Mouse (Mus musculus): ENCODE results near the gene Cnot4. TPM values are rescaled to one million over a fixed set of nuclear protein-coding genes. Genes with fewer than 3 reads are reported as not detected.
"Not testable (repeated sequence)": the region's sequence is repeated elsewhere in the genome, so short reads cannot be mapped to it uniquely, and the experiment has no call there.

Gene Cnot4
- 31.2 and 34.9 TPM in 2 replicates for polyA plus RNA-seq (2016; fragmentation: Nextera tagmentation; extraction: Ambion mirVana)

DNA sequence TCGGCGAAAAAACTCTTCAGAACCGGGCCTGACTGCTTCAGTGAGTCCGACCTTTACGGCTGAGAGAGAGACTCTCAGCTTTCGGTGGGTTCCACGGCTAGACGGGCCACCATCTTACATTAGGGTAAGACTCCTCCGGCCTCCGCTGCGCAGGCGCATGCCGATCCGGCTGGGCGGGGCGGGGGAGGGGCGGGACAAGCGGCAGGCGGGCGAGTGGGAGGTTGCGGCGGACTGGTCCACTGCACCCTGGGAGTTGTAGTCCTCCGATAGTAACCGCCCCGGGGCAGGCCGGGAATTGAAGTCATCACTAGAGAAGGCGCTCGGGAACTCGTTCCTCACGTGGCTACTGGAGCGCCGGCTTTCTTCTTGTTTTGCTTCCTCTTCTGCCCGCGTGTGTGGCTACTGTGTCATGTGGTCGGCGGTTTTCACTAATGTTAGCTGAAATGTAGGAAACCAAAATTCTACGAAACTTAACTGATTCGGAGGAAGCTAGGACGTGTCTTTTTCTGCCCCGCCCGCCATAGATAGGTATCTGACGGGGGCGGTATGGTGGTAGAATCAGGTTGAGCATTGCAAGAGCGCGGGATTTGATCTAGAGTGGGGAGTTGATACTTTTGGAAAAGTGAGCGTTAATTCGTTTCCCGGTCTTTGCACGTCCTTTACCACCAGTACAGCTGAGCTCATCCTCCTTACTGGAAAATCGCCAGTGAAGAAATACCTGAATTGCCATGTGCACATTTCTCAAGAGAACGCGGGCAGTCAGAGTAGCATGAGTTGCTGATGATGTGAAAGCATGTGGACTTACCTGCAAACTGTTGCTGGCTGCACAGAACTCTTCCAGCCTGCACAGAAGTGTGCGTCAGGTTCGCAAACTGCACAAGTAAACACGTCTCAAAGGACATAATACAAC is at the start of gene Cnot4:
Gene Cnot4 (minus strand): TSS at position 146 of the 910 bp plus-strand sequence.
- peak within 1 kb of the TSS; percentile 89 for H3K27ac ChIP-seq
- peaks cover 15% of the 10 kb centered on the region for H3K4me1 ChIP-seq
- ATAC-seq (ENCODE audit: low FRiP score): peak; percentile 99
- H3K9me3 ChIP-seq: no peaks in the 10 kb centered on the region
- H3K4me2 ChIP-seq: peak within 1 kb of the TSS; percentile 85
- H3K27me3 ChIP-seq: no peaks in the 10 kb centered on the region
- H3K36me3 ChIP-seq (replicated peaks): no peaks in the 10 kb centered on the region
- under 1% methylated on average over 53 of the region's 55 CpGs for WGBS
- peak within 1 kb of the TSS; percentile 82 for H3K9ac ChIP-seq
- H3K4me3 ChIP-seq (replicated peaks): peak within 1 kb of the TSS; percentile 70

DNA sequence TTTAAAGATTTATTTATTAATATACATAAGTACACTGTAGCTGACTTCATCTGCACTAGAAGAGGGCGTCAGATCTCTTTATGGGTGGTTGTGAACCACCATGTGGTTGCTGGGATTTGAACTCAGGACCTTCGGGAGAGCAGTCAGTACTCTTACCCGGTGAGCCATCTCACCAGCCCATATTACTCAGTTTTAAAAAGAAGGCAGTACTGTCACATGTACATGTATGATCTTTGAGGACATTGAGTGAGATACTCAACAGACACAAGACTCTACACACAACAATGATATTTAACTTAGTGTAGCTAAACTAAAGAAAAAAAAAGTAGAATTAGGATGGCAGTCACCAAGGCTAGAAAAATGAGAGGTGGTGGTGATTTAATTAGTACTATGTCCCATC is 45.8 kb upstream of the Cnot4 start:
- not testable (repeated sequence) for H3K36me3 ChIP-seq (replicated peaks); ATAC-seq (ENCODE audit: low FRiP score); H3K27ac ChIP-seq; H3K27me3 ChIP-seq; H3K4me1 ChIP-seq; H3K4me2 ChIP-seq; H3K9me3 ChIP-seq; H3K9ac ChIP-seq; H3K4me3 ChIP-seq (replicated peaks)
- 91% methylated on average over 3 of the region's 3 CpGs for WGBS

DNA sequence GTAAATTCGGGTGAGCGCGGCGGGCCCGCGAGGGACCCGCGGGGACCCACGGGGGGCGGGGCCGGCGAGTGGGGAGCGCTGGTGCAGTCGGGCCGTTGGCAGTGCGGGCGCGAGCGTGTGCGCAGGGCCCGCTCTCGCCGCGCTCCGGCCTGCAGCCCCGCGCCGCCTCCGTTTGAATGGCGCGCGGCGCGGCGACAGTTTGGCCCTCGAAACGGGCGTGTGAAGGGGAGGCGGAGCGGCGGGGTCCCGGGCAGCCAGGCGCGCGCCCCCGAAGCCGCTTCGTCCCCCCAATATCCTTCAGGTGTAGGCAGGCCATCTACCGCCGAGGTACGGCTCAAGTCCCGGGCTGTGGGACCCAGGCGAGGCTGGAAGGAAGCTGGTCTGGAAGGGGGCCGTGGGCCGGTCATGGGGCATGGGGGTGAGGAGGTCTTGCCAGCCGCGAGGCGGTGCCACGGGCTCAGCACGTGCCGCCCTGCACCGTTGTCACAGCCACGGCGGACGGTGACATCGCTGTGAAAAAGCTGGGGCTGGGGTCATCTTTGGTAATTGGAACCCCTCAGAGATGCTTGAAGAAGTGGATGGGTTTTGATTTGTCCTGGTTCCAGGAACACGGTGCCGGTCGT is 44.2 kb upstream of the Cnot4 start:
- Histone ChIP-seq H3K36me3 (replicated peaks) (no peaks in the 10 kb centered on the region), H3K9ac (peak overlapping the region; percentile 92), H3K4me3 (replicated peaks) (peak overlapping the region; percentile 81), H3K9me3 (no peaks in the 10 kb centered on the region), H3K4me2 (peak overlapping the region; percentile 79), H3K27ac (peak overlapping the region; percentile 97), H3K4me1 (peaks cover 6% of the 10 kb centered on the region), H3K27me3 (no peaks in the 10 kb centered on the region)
- under 1% methylated on average over 69 of the region's 69 CpGs for WGBS
- peak; percentile 75 for ATAC-seq (ENCODE audit: low FRiP score)

DNA sequence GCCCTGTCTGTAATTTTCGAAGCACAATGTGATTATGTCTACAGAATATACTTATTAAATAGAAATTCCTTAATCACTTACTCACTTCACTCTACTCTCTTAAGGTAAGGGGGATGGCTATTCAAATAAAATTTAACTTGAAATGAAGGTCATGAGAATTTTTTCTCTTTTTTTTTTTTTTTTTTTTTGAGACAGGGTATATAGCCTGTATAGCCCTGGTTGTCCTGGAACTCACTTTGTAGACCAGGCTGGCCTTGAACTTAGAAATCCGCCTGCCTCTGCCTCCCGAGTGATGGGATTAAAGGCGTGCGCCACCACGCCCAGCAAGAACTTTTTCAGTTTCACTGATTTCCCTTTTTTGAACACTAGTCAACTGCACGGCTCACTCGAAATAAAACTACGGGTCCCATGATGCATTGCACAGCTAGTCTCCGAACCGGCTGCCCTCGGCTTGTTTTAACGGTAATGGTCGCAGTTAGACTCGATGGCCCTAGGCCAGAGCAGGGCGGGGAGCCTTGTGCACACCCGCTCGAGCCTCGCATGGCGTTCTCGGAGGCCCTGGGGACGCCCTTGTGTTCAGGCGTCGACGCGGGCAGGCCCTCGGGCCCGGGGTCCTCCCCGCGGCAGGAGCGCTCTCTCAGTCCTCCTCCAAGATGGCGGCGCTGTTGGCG is 43.6 kb upstream of the Cnot4 start, which contains the start of gene Nup205:
Gene Nup205 (plus strand): TSS at position 443 of the 671 bp plus-strand sequence.
- H3K4me3 ChIP-seq (replicated peaks): peak within 1 kb of the TSS; percentile 81
- H3K4me2 ChIP-seq: peak within 1 kb of the TSS; percentile 79
- H3K4me1 ChIP-seq: peaks cover 6% of the 10 kb centered on the region
- 3% methylated on average over 34 of the region's 34 CpGs for WGBS
- H3K36me3 ChIP-seq (replicated peaks): no peaks in the 10 kb centered on the region
- peak within 1 kb of the TSS; percentile 92 for H3K9ac ChIP-seq
- ATAC-seq (ENCODE audit: low FRiP score): peak; percentile 92
- H3K27ac ChIP-seq: peak within 1 kb of the TSS; percentile 97
- no peaks in the 10 kb centered on the region for H3K9me3 ChIP-seq
- no peaks in the 10 kb centered on the region for H3K27me3 ChIP-seq

DNA sequence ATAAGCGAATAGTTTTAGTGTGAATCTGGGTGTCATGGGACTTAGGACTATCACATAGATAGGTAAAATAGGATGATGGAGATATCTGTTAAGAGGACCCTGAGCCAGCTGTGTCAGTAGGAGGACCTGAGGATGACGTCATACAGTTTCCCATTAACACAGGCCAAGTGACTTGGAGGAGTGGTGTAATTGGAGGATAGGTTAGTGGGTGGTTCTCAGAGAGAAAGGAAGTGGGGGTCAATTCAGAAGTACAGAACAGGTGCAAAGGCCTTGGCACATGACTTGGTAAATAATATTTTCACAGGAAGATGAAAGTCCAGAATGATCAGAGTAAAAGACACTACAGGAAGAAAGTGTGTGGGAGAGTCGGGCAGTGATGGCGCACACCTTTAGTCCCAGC is 39.7 kb upstream of the Cnot4 start:
- Histone ChIP-seq H3K4me2 (no peak overlapping the region), H3K27ac (no peak overlapping the region), H3K4me1 (no peaks in the 10 kb centered on the region), H3K4me3 (replicated peaks) (no peak overlapping the region), H3K9me3 (no peaks in the 10 kb centered on the region), H3K27me3 (no peaks in the 10 kb centered on the region), H3K9ac (no peak overlapping the region), H3K36me3 (replicated peaks) (no peaks in the 10 kb centered on the region)
- 85% methylated on average over 4 of the region's 4 CpGs for WGBS
- ATAC-seq (ENCODE audit: low FRiP score): no peak

DNA sequence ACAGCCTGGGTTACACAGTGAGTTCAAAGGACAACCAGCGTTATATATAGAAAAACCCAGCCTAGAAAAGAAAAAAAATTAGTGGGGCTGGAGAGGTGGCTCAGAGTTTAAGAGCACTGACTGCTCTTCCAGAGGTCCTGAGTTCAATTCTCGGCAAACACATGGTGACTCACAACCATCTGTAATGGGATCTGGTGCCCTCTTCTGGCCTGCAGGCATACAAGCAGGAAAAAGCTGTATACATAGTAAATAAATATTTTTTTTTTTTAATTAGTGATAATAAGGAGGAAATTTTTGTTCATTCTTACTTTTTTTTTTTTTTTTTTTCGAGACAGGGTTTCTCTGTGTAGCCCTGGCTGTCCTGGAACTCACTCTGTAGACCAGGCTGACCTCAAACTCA is 38.5 kb upstream of the Cnot4 start:
- ATAC-seq (ENCODE audit: low FRiP score); H3K36me3 ChIP-seq (replicated peaks); H3K27ac ChIP-seq; H3K9me3 ChIP-seq; H3K4me1 ChIP-seq; H3K4me3 ChIP-seq (replicated peaks); H3K9ac ChIP-seq; H3K4me2 ChIP-seq; H3K27me3 ChIP-seq: not testable (repeated sequence)
- 55% methylated on average over 3 of the region's 3 CpGs for WGBS

DNA sequence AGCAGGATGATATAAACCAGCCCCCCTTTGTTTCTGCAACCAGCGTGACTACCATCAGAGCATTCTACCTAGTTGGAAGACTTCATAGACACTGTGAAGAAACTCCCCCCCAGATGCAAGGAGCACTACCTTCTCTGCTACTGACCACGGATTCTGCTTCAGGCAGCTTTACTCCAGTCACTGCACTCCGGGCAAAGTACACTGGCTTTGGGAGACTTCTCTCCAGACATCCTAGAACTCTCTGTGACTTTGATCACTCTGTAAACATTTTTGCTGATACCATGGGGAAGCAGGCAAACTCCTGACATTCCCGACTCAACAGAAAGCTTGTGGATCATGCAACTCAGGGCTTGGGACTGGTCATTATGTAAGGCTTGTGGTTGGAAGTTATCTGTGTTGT is 35.7 kb upstream of the Cnot4 start:
- H3K4me3 ChIP-seq (replicated peaks): no peak overlapping the region
- no peak for ATAC-seq (ENCODE audit: low FRiP score)
- WGBS: 86% methylated on average over 4 of the region's 4 CpGs
- no peak overlapping the region for H3K27ac ChIP-seq
- no peaks in the 10 kb centered on the region for H3K27me3 ChIP-seq
- no peak overlapping the region for H3K4me2 ChIP-seq
- no peaks in the 10 kb centered on the region for H3K9me3 ChIP-seq
- no peaks in the 10 kb centered on the region for H3K4me1 ChIP-seq
- no peak overlapping the region for H3K9ac ChIP-seq
- no peaks in the 10 kb centered on the region for H3K36me3 ChIP-seq (replicated peaks)

DNA sequence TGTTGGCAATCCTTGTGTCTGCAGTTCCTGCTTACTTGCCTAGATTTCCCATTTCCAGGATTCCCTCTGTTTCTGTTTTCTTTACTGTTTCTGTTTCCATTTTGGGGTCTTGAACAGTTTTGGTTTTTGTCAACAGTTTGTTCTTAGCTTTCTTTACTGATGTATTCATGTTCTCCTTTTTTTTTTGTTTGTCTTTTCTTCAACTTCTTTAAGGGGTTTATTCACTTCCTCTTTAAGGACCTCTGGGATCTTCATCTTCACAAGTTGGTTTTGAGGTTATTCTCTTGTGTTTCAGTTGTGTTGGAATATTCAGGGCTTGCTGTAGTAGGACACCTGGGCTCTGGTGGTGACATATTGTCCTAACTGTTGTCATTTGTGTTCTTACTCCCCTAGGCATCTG is 21.0 kb upstream of the Cnot4 start:
- Histone ChIP-seq H3K4me3 (replicated peaks) (no peak overlapping the region), H3K4me2 (no peak overlapping the region), H3K9ac (no peak overlapping the region), H3K36me3 (replicated peaks) (no peaks in the 10 kb centered on the region), H3K9me3 (no peaks in the 10 kb centered on the region), H3K27ac (no peak overlapping the region), H3K27me3 (no peaks in the 10 kb centered on the region), H3K4me1 (no peaks in the 10 kb centered on the region)
- ATAC-seq (ENCODE audit: low FRiP score): no peak

DNA sequence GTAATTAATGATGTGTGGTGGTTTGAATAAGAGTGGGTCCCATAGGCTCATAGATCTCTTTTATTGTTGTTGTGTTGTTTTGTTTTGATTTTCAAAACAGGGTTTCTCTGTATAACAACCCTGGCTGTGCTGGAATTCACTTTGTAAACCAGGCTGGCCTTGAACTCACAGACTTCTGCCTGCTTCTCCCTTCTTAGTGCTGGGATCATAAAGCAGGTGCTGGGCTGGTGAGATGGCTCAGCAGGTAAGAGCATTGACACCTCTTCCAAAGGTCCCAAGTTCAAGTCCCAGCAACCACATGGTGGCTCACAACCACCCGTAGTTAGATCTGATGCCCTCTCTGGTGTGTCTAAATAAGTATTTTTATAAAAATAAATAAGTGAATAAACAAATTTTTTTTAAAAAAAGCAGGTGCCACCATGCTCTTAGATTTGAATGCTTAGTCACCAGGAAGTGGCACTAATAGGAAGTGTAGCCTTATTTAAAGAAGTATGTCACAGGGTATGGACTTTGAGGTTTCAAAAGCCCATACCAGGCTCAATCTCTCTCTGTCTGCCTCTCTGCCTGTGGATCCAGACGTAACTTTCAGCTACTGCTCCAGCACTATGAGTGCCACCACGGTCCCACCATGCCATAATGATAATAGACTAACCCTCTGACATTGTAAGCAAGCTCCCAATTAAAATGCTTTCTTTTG is 14.3 kb upstream of the Cnot4 start:
- Histone ChIP-seq H3K36me3 (replicated peaks) (no peaks in the 10 kb centered on the region), H3K27ac (no peak overlapping the region)
- 76% methylated on average over 3 of the region's 3 CpGs for WGBS

DNA sequence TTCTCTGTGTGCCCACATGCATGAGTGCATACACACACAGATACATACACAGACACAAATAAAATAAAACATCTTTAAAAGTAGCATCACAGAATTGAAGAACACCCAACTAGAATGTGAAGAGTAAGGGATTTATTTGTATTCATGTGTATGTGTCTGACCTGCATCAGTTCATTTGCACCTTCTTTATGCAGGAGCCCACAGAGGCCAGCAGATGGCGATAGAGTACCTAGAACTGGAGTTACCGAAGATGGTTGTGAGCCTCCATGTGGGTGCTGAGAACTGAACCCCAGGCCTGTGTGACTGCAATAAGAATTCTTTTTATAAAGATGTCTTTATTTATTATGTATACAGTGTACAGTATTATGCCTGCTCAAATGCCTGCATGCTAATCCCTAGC is 12.0 kb upstream of the Cnot4 start:
- H3K4me3 ChIP-seq (replicated peaks): no peak overlapping the region
- ATAC-seq (ENCODE audit: low FRiP score): no peak
- no peak overlapping the region for H3K27ac ChIP-seq
- no peaks in the 10 kb centered on the region for H3K36me3 ChIP-seq (replicated peaks)
- no peaks in the 10 kb centered on the region for H3K4me1 ChIP-seq
- WGBS: 87% methylated on average over 2 of the region's 2 CpGs
- no peaks in the 10 kb centered on the region for H3K27me3 ChIP-seq
- peaks cover 6% of the 10 kb centered on the region; the same call in 1 of the 2 replicates for H3K9me3 ChIP-seq
- H3K4me2 ChIP-seq: no peak overlapping the region
- no peak overlapping the region for H3K9ac ChIP-seq

More for the DNA sequence above, 14.3 kb upstream of the Cnot4 start:
- H3K4me1 ChIP-seq: no peaks in the 10 kb centered on the region
- H3K9ac ChIP-seq: no peak overlapping the region
- no peaks in the 10 kb centered on the region for H3K27me3 ChIP-seq
- no peak overlapping the region for H3K4me2 ChIP-seq
- H3K4me3 ChIP-seq (replicated peaks): no peak overlapping the region
- peaks cover 6% of the 10 kb centered on the region; the same call in 1 of the 2 replicates for H3K9me3 ChIP-seq
- no peak for ATAC-seq (ENCODE audit: low FRiP score)

DNA sequence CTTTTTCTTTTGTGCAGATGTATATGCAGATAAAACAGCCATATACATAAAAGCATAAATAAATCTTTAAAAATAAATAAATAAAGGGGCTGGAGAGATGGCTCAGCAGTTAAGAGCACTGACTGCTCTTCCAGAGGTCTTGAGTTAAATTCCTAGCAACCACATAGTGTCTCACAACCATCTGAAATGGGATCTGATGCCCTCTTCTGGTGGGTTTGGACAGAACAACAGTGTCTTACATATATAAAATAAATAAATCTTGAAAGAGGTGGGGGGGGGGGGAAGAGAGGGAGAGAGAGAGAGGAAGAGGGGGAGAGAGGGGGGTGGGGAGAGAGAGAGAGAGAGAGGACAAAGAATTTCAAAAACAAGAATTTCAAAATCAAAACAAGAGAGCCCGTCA is 6.8 kb upstream of the Cnot4 start:
- no peak overlapping the region for H3K4me3 ChIP-seq (replicated peaks)
- H3K9ac ChIP-seq: no peak overlapping the region
- WGBS: 97% methylated on average over 1 of the region's 1 CpGs
- no peak overlapping the region for H3K4me2 ChIP-seq
- no peaks in the 10 kb centered on the region for H3K4me1 ChIP-seq
- H3K27ac ChIP-seq: no peak overlapping the region
- no peaks in the 10 kb centered on the region for H3K27me3 ChIP-seq
- ATAC-seq (ENCODE audit: low FRiP score): no peak
- H3K36me3 ChIP-seq (replicated peaks): no peaks in the 10 kb centered on the region
- H3K9me3 ChIP-seq: peaks cover 1% of the 10 kb centered on the region; the same call in 1 of the 2 replicates

DNA sequence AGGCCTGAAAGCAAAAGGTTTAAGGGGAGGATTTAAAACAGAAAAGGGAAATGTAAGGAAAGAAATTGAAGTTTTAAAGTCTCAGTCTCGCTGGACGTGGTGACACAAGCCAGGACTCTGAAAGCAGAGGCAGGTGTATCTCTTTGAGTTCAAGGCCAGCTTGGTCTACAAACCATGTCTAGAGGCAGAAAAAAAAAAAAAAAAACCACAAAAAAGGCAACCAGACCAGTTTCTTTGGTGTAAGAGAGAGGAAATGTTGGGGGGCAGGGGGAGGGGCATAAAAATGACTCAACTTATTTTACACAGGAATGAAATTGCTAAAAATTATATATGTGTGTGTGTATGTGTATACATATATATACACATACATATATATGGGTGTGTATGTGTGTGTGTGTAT is 1.3 kb upstream of the Cnot4 start:
- no peaks in the 10 kb centered on the region for H3K36me3 ChIP-seq (replicated peaks)
- H3K27ac ChIP-seq: no peak overlapping the region
- H3K4me2 ChIP-seq: peak overlapping the region; percentile 79; the same call in 1 of the 2 replicates
- H3K9me3 ChIP-seq: no peaks in the 10 kb centered on the region
- no peak overlapping the region for H3K4me3 ChIP-seq (replicated peaks)
- peaks cover 15% of the 10 kb centered on the region for H3K4me1 ChIP-seq
- H3K9ac ChIP-seq: peak overlapping the region; percentile 53; the same call in 1 of the 2 replicates
- 45% methylated on average over 2 of the region's 2 CpGs for WGBS
- no peaks in the 10 kb centered on the region for H3K27me3 ChIP-seq
- no peak for ATAC-seq (ENCODE audit: low FRiP score)
